Mouse (Mus musculus): ENCODE results near the gene Zfp217. TPM values are rescaled to one million over a fixed set of nuclear protein-coding genes. Genes with fewer than 3 reads are reported as not detected.

Zfp217 gene
- polyA plus RNA-seq (2014; fragmentation: Nextera tagmentation; extraction: Ambion mirVana), result 1.7 and 1.8 TPM in 2 replicates

DNA sequence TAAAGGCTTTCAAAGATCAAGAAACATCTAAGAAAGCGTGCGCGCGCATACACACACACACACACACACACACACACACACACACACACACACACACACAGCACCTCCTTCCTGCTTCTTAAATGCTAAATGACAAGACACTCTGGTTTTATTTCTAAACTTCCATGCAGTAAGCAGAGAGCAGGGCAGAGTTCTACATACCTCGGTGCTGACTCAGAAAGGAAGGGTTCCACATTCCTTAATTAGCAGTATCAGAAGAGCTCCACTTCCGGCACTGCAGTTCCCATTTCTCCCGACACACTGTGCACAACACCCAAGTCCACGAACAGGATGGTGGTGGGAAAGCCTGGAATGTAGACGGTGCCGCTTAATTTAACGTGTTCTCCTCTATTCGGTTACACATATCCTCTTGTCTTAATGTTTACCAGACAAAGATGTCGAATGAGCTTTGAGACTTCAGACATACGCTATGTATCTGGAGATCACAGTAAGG, at the start of gene Zfp217:
Gene Zfp217 (minus strand): TSS at position 443 of the 493 bp plus-strand sequence.
- WGBS, result 76% methylated on average over 14 of the region's 14 CpGs
- no peak within 1 kb of the TSS for H3K4me2 ChIP-seq (ENCODE audit: low read length)

DNA sequence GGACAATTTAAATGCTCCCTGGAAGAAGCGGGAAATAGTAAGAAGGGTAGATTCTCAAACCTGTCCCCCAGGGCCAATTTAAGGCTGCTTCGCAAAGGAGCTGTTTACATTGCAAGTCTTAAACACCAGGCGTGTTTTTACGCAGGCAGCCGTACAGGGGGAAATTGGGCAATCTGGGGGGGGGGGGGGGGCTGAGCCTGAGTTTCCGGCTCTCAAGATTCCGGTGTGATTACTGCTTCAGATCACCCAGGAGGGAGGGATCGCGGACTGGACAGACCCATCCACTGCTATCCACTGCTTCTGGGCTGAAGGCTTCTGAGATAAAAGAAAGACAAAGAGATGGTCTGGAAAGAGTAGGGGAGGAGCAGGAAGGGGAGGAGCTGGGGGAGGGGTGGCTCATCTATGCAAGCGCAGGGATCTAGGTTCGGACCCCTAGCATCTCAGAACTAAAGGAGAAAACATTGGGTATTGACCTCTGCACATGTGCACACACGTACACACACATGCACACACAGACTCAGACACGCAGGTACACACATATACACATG, 47.7 kb upstream of the Zfp217 start:
- Histone ChIP-seq H3K9me3 (replicated peaks; ENCODE audit: control insufficient read depth, low read length) (no peaks in the 10 kb centered on the region), H3K4me2 (ENCODE audit: low read length) (no peak overlapping the region), H3K4me3 (ENCODE audit: low read depth, low read length) (no peak overlapping the region), H3K27me3 (replicated peaks; ENCODE audit: control insufficient read depth, insufficient read depth, low read length) (no peaks in the 10 kb centered on the region), H3K36me3 (ENCODE audit: control insufficient read depth, insufficient read depth, low read length) (no peaks in the 10 kb centered on the region), H3K27ac (ENCODE audit: low read depth, low read length) (no peak overlapping the region; the same call in 1 of the 2 replicates), H3K9ac (ENCODE audit: low read length) (no peak overlapping the region), H3K4me1 (ENCODE audit: control insufficient read depth, insufficient read depth, low read length) (0 out of 2 replicates have a peak, but pooled peaks cover 3% of the 10 kb centered on the region)
- no peak for ATAC-seq
- no peak for DNase-seq (ENCODE audit: low spot score)
- 69% methylated on average over 13 of the region's 13 CpGs for WGBS

More for the DNA sequence above, at the start of gene Zfp217:
- Histone ChIP-seq H3K9me3 (replicated peaks; ENCODE audit: control insufficient read depth, low read length) (no peaks in the 10 kb centered on the region), H3K36me3 (ENCODE audit: control insufficient read depth, insufficient read depth, low read length) (no peaks in the 10 kb centered on the region), H3K27ac (ENCODE audit: low read depth, low read length) (no peak within 1 kb of the TSS), H3K9ac (ENCODE audit: low read length) (no peak within 1 kb of the TSS), H3K4me1 (ENCODE audit: control insufficient read depth, insufficient read depth, low read length) (no peaks in the 10 kb centered on the region), H3K27me3 (replicated peaks; ENCODE audit: control insufficient read depth, insufficient read depth, low read length) (no peaks in the 10 kb centered on the region), H3K4me3 (ENCODE audit: low read depth, low read length) (no peak within 1 kb of the TSS)
- ATAC-seq (no peak), DNase-seq (ENCODE audit: low spot score) (peak; percentile 8)

DNA sequence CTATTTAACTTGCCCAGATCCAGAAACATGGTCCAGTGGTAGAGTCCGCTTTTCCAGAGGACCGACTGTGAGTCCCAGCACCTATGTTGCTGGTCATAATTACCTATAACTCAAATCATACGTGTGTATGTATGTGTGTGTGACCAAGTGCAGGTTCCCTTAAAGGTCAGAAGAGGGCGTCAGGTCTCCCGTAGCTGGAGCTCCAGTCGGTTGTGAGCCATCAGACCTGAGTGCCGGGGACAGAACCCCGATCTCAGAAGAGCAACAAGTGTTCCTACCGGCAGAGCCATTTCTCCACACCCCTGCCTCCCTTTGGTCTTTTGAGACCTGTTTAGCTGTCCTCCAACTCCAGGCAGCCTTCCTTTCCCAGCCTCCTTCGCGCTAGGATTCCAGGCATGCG, 46.9 kb upstream of the Zfp217 start:
- Histone ChIP-seq H3K4me1 (ENCODE audit: control insufficient read depth, insufficient read depth, low read length) (0 out of 2 replicates have a peak, but pooled peaks cover 3% of the 10 kb centered on the region), H3K36me3 (ENCODE audit: control insufficient read depth, insufficient read depth, low read length) (no peaks in the 10 kb centered on the region), H3K9ac (ENCODE audit: low read length) (no peak overlapping the region), H3K27ac (ENCODE audit: low read depth, low read length) (no peak overlapping the region), H3K9me3 (replicated peaks; ENCODE audit: control insufficient read depth, low read length) (no peaks in the 10 kb centered on the region), H3K27me3 (replicated peaks; ENCODE audit: control insufficient read depth, insufficient read depth, low read length) (no peaks in the 10 kb centered on the region), H3K4me2 (ENCODE audit: low read length) (no peak overlapping the region), H3K4me3 (ENCODE audit: low read depth, low read length) (no peak overlapping the region)
- WGBS, result 93% methylated on average over 12 of the region's 12 CpGs
- no peak for ATAC-seq
- no peak for DNase-seq (ENCODE audit: low spot score)

DNA sequence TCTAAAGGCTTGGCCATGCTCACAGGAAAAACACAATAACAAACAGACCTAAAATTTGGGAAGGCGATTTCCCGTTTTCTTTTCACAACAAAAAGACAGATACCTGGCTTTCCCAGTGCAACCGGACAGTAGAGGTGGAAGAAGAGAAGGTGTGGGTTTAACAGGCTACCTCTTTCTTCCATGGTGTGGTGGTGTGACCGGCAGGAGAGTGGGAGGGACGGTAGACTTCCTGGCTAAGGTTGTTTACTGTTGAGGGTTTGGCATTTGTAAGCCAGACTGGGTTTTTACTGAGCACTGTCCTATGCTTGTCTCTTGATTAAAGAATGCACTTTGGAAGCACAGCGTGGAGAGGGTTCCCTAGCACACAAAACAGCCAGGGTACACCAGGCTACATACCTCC, 45.9 kb upstream of the Zfp217 start:
- DNase-seq (ENCODE audit: low spot score) (peak; percentile 32), ATAC-seq (peak; percentile 26; the same call in 1 of the 2 replicates)
- Histone ChIP-seq H3K27ac (ENCODE audit: low read depth, low read length) (peak overlapping the region; percentile 73), H3K27me3 (replicated peaks; ENCODE audit: control insufficient read depth, insufficient read depth, low read length) (no peaks in the 10 kb centered on the region), H3K4me2 (ENCODE audit: low read length) (peak overlapping the region; percentile 48), H3K9me3 (replicated peaks; ENCODE audit: control insufficient read depth, low read length) (no peaks in the 10 kb centered on the region), H3K9ac (ENCODE audit: low read length) (peak overlapping the region; percentile 42), H3K4me1 (ENCODE audit: control insufficient read depth, insufficient read depth, low read length) (0 out of 2 replicates have a peak, but pooled peaks cover 3% of the 10 kb centered on the region), H3K4me3 (ENCODE audit: low read depth, low read length) (peak overlapping the region; percentile 20; the same call in 1 of the 2 replicates), H3K36me3 (ENCODE audit: control insufficient read depth, insufficient read depth, low read length) (no peaks in the 10 kb centered on the region)
- WGBS, result 4% methylated on average over 6 of the region's 6 CpGs

DNA sequence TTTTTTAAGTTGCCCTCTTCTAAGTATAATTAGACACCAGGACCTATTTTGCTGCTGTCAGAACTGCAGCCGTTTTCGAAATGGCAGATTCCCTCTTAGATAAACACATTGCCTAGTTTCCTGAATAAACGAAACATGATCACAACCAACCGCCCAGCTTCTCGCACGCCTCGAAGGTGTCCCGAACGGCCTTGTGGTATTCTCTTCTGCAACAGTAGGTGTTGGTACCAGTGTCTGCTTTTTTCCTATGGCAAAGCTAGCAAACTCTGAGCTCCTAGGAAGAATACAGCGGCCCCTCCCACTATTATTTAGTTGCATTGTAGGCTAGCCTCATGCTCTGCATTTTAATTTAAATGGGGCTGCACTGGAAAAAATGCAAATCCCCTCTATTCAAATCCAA, 45.3 kb upstream of the Zfp217 start:
- peak overlapping the region; percentile 73 for H3K27ac ChIP-seq (ENCODE audit: low read depth, low read length)
- H3K36me3 ChIP-seq (ENCODE audit: control insufficient read depth, insufficient read depth, low read length), result no peaks in the 10 kb centered on the region
- peak overlapping the region; percentile 48 for H3K4me2 ChIP-seq (ENCODE audit: low read length)
- no peaks in the 10 kb centered on the region for H3K9me3 ChIP-seq (replicated peaks; ENCODE audit: control insufficient read depth, low read length)
- peak overlapping the region; percentile 20 for H3K4me3 ChIP-seq (ENCODE audit: low read depth, low read length)
- WGBS, result under 1% methylated on average over 10 of the region's 10 CpGs
- H3K27me3 ChIP-seq (replicated peaks; ENCODE audit: control insufficient read depth, insufficient read depth, low read length), result no peaks in the 10 kb centered on the region
- H3K9ac ChIP-seq (ENCODE audit: low read length), result peak overlapping the region; percentile 42
- DNase-seq (ENCODE audit: low spot score), result peak; percentile 81
- peak; percentile 80 for ATAC-seq
- H3K4me1 ChIP-seq (ENCODE audit: control insufficient read depth, insufficient read depth, low read length), result 0 out of 2 replicates have a peak, but pooled peaks cover 3% of the 10 kb centered on the region

DNA sequence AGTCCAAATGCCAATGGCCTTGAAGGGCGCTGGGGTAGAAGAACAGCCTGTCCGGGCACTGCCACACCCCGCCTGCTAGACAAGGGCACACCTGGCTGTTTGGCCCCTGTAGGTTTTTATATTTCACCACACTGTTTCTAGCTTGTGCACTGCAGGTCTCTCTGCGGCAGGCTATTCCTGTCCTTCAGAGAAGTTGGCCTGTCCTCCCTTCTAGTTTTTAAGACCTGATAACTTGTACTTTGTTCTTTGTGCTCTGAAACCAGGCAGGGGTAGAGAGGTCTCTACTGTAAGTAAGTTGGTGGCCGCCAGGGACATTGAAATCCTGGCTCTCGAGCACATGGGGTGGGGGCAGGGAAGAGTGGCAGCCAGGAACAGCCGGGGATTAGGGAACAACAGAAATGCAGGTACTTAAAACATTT, 44.8 kb upstream of the Zfp217 start:
- Histone ChIP-seq H3K9me3 (replicated peaks; ENCODE audit: control insufficient read depth, low read length) (no peaks in the 10 kb centered on the region), H3K27me3 (replicated peaks; ENCODE audit: control insufficient read depth, insufficient read depth, low read length) (no peaks in the 10 kb centered on the region), H3K9ac (ENCODE audit: low read length) (peak overlapping the region; percentile 18; the same call in 1 of the 2 replicates), H3K4me3 (ENCODE audit: low read depth, low read length) (peak overlapping the region; percentile 20), H3K36me3 (ENCODE audit: control insufficient read depth, insufficient read depth, low read length) (no peaks in the 10 kb centered on the region), H3K4me2 (ENCODE audit: low read length) (peak overlapping the region; percentile 48), H3K4me1 (ENCODE audit: control insufficient read depth, insufficient read depth, low read length) (0 out of 2 replicates have a peak, but pooled peaks cover 3% of the 10 kb centered on the region), H3K27ac (ENCODE audit: low read depth, low read length) (peak overlapping the region; percentile 73; the same call in 1 of the 2 replicates)
- 16% methylated on average over 7 of the region's 7 CpGs for WGBS
- peak; percentile 78 for DNase-seq (ENCODE audit: low spot score)
- ATAC-seq, result peak; percentile 82

DNA sequence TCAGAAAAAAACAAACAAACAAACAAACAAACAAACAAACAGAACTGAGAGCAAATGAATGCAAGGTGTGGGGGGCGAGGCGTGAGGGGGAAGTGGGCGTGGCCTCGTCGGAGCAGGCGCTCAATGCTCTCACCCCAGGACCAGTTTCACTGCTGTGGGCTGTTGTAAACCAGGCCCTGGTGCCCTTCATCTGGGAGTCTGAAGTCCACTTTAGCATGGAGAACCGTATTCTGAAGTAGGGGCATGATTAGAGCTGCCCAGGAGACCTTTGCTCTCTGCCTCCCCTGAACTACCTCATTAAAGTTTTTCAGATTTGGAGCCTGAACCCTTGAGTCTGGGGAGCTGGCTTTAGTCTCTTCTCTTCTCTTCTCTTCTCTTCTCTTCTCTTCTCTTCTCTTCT, 40.8 kb upstream of the Zfp217 start:
- Histone ChIP-seq H3K9me3 (replicated peaks; ENCODE audit: control insufficient read depth, low read length) (no peaks in the 10 kb centered on the region), H3K9ac (ENCODE audit: low read length) (no peak overlapping the region), H3K4me2 (ENCODE audit: low read length) (no peak overlapping the region), H3K27me3 (replicated peaks; ENCODE audit: control insufficient read depth, insufficient read depth, low read length) (no peaks in the 10 kb centered on the region), H3K36me3 (ENCODE audit: control insufficient read depth, insufficient read depth, low read length) (no peaks in the 10 kb centered on the region), H3K27ac (ENCODE audit: low read depth, low read length) (no peak overlapping the region), H3K4me1 (ENCODE audit: control insufficient read depth, insufficient read depth, low read length) (0 out of 2 replicates have a peak, but pooled peaks cover 3% of the 10 kb centered on the region), H3K4me3 (ENCODE audit: low read depth, low read length) (no peak overlapping the region)
- ATAC-seq (no peak), DNase-seq (ENCODE audit: low spot score) (no peak)
- 86% methylated on average over 7 of the region's 7 CpGs for WGBS

DNA sequence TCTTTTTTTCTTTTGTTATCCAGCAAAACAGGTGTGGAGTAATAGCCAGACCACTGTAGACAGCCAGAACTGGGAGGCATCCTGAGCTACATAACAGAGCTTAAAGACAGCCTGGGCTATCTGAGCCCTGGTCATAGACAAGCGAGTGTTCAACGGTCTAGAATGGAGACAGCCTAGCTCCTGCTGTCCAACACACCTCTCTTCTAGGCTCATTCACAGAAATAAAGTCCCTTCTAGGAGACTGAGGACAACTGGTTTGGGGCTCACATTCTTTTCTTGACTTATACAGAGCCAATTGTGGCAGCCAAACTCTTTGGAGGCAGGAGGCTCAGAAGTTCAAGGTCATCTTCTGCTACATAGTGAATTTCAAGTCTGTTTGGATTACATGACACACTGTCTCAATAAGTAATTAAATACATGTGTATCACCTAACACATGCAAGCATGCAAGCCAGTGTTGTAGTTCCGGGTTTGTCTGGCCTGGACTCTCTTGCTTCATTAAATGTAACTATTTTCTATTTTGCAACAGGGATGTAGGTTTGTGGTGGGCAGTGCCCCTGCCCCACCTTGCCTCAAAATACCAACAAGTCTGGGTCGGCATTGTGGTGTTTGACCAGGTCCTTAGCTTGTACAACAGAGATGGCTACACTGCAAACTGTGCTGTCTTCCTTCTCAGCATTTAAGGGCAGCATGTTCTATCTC, 37.4 kb upstream of the Zfp217 start:
- peak overlapping the region; percentile 42; the same call in 1 of the 2 replicates for H3K4me3 ChIP-seq (ENCODE audit: low read depth, low read length)
- no peak for ATAC-seq
- H3K27ac ChIP-seq (ENCODE audit: low read depth, low read length), result 0 out of 2 replicates have a peak overlapping the region, but pooled peaks have one; percentile 3
- DNase-seq (ENCODE audit: low spot score), result no peak
- no peaks in the 10 kb centered on the region for H3K27me3 ChIP-seq (replicated peaks; ENCODE audit: control insufficient read depth, insufficient read depth, low read length)
- H3K36me3 ChIP-seq (ENCODE audit: control insufficient read depth, insufficient read depth, low read length), result no peaks in the 10 kb centered on the region
- H3K4me2 ChIP-seq (ENCODE audit: low read length), result peak overlapping the region; percentile 61
- H3K9me3 ChIP-seq (replicated peaks; ENCODE audit: control insufficient read depth, low read length), result no peaks in the 10 kb centered on the region
- 73% methylated on average over 4 of the region's 4 CpGs for WGBS
- no peaks in the 10 kb centered on the region for H3K4me1 ChIP-seq (ENCODE audit: control insufficient read depth, insufficient read depth, low read length)
- peak overlapping the region; percentile 68; the same call in 1 of the 2 replicates for H3K9ac ChIP-seq (ENCODE audit: low read length)

Data from forebrain, embryonic 14.5 days (tissue).